Mouse (Mus musculus) kidney, adult 2 months (tissue): Measurements from ENCODE around the gene Cfap97d2.

ENCODE experiments used
- CTCF ChIP-seq: fragments of 200-500 bp; conservative IDR thresholded peaks from 2 replicates; pipeline ENCODE4 v1.5.1; 2011; ENCODE audit warnings: low read depth, mild to moderate bottlenecking, control low read depth, low read length, moderate library complexity, mixed read lengths; ENCODE audit not compliant: insufficient read depth, insufficient read length
- POLR2A ChIP-seq: fragments of 200-500 bp; IDR thresholded peaks from one replicate; pipeline ENCODE4 v1.6.1; 2011; ENCODE audit warnings: low read depth, low read length, control low read depth

GRCm38 (mm10) chr8:13785250-13785763, 79.6 kb downstream of the Cfap97d2 start, which contains the start of gene Upf3a:
- no peak for TF ChIP-seq POLR2A
- TF ChIP-seq CTCF: peak; percentile 64
